Mouse (Mus musculus): ENCODE results near the gene Abo. TPM values are rescaled to one million over a fixed set of nuclear protein-coding genes. Genes with fewer than 3 reads are reported as not detected.

The Abo gene
- polyA plus RNA-seq, 1 experiment from 2014 or later: not detected

DNA sequence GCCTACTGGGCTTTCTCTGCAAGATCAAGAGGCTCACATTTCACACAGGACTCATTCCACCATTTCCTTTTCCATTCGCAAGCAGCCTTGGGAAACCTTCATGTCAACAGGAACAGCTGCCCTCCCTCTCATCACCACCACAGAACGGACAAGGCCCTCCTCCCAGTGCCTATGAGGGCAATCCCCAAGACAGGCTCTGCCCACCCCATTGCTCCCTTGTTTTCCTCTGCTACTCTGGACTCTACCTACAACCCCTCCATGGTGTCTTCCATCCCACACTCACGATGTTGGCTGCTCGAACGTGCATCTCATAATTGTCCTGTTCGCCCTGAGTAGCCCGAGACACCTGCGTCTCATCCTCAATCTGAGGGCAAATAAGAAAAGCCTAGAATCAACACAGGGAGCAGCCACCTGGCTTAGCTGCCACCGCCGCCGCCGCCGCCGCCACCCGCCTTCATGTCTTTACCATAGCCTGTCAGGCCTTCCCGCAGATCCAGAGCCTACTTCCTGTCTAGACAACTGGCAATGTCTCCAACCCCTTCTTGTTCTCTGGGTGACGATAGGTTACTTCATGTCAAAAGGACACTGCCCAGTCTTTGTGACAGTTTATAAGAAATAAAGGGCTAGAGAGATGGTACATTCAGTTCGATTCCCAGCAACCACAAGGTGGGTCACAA, 44.1 kb upstream of the Abo start:
- H3K27ac ChIP-seq (replicated peaks; ENCODE audit: low read depth, low read length): no peak overlapping the region
- H3K4me3 ChIP-seq (replicated peaks; ENCODE audit: low read depth, low read length): peak overlapping the region; percentile 78
- peak overlapping the region; percentile 81 for H3K4me2 ChIP-seq (ENCODE audit: low read length)
- no peak for DNase-seq
- H3K27me3 ChIP-seq (ENCODE audit: control insufficient read depth, insufficient read depth, low read length): no peaks in the 10 kb centered on the region
- H3K9ac ChIP-seq (replicated peaks; ENCODE audit: low read length): peak overlapping the region; percentile 28
- WGBS: 91% methylated on average over 18 of the region's 18 CpGs
- no peaks in the 10 kb centered on the region for H3K9me3 ChIP-seq (ENCODE audit: control insufficient read depth, low read length)
- H3K4me1 ChIP-seq (ENCODE audit: control insufficient read depth, insufficient read depth, low read length): peaks cover 25% of the 10 kb centered on the region
- no peak for ATAC-seq (ENCODE audit: low FRiP score, low TSS enrichment)
- H3K36me3 ChIP-seq (ENCODE audit: control insufficient read depth, insufficient read depth, low read length): peaks cover 66% of the 10 kb centered on the region

DNA sequence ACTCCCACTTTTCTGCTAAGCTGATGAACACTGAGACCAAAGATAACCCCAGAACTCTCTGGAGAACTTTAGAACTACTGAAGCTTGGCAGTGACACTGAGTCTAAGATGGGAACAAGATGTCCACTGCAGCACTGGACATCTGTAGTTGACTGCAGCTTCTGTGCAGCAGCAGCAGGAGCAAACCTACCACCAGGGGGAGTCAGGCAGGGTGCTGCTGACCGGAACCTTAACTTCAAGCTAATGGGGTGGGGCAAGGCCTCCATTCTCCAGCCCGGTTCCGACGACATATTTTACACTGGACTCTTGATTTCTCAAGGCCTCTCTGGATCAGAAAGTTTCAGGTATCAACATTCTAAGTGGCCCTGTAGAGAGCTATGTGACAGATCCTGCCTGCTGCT, 42.3 kb upstream of the Abo start:
- H3K36me3 ChIP-seq (ENCODE audit: control insufficient read depth, insufficient read depth, low read length): peaks cover 48% of the 10 kb centered on the region
- peaks cover 30% of the 10 kb centered on the region for H3K4me1 ChIP-seq (ENCODE audit: control insufficient read depth, insufficient read depth, low read length)
- no peak overlapping the region for H3K4me2 ChIP-seq (ENCODE audit: low read length)
- no peak overlapping the region for H3K4me3 ChIP-seq (replicated peaks; ENCODE audit: low read depth, low read length)
- DNase-seq: peak; percentile 57
- ATAC-seq (ENCODE audit: low FRiP score, low TSS enrichment): no peak
- no peaks in the 10 kb centered on the region for H3K9me3 ChIP-seq (ENCODE audit: control insufficient read depth, low read length)
- WGBS: 63% methylated on average over 4 of the region's 4 CpGs
- H3K27ac ChIP-seq (replicated peaks; ENCODE audit: low read depth, low read length): no peak overlapping the region
- H3K27me3 ChIP-seq (ENCODE audit: control insufficient read depth, insufficient read depth, low read length): no peaks in the 10 kb centered on the region
- no peak overlapping the region for H3K9ac ChIP-seq (replicated peaks; ENCODE audit: low read length)

DNA sequence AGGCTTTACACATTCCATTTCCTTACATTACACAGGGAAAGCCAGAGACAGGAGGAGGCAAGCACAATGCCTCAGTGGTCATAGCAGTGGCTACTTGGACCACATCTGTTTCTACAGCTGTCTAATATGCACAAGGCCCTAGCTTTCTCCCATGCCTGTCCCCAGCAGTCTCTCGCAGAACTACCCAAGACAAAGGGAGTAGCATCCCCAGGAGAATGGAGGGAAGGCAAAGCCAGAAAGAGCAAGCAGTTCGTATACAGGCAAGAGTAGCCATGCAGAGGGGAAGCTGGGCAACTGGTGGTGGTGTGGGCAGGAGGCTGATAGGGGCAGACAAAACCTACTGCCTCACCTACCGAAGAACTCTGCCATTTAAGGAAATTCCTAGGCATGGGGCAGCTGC, 41.7 kb upstream of the Abo start:
- H3K36me3 ChIP-seq (ENCODE audit: control insufficient read depth, insufficient read depth, low read length): peaks cover 45% of the 10 kb centered on the region
- H3K27ac ChIP-seq (replicated peaks; ENCODE audit: low read depth, low read length): no peak overlapping the region
- H3K4me2 ChIP-seq (ENCODE audit: low read length): no peak overlapping the region
- no peak overlapping the region for H3K9ac ChIP-seq (replicated peaks; ENCODE audit: low read length)
- H3K27me3 ChIP-seq (ENCODE audit: control insufficient read depth, insufficient read depth, low read length): no peaks in the 10 kb centered on the region
- no peak overlapping the region for H3K4me3 ChIP-seq (replicated peaks; ENCODE audit: low read depth, low read length)
- H3K9me3 ChIP-seq (ENCODE audit: control insufficient read depth, low read length): no peaks in the 10 kb centered on the region
- WGBS: 100% methylated on average over 3 of the region's 3 CpGs
- no peak for ATAC-seq (ENCODE audit: low FRiP score, low TSS enrichment)
- peaks cover 30% of the 10 kb centered on the region for H3K4me1 ChIP-seq (ENCODE audit: control insufficient read depth, insufficient read depth, low read length)
- DNase-seq: no peak

- Histone ChIP-seq H3K36me3 (ENCODE audit: control insufficient read depth, insufficient read depth, low read length) (peaks cover 45% of the 10 kb centered on the region), H3K4me1 (ENCODE audit: control insufficient read depth, insufficient read depth, low read length) (peaks cover 34% of the 10 kb centered on the region), H3K9me3 (ENCODE audit: control insufficient read depth, low read length) (no peaks in the 10 kb centered on the region), H3K27me3 (ENCODE audit: control insufficient read depth, insufficient read depth, low read length) (no peaks in the 10 kb centered on the region), H3K9ac (replicated peaks; ENCODE audit: low read length) (no peak overlapping the region), H3K27ac (replicated peaks; ENCODE audit: low read depth, low read length) (no peak overlapping the region), H3K4me3 (replicated peaks; ENCODE audit: low read depth, low read length) (no peak overlapping the region), H3K4me2 (ENCODE audit: low read length) (no peak overlapping the region)
- DNase-seq (no peak), ATAC-seq (ENCODE audit: low FRiP score, low TSS enrichment) (no peak)
- 93% methylated on average over 2 of the region's 2 CpGs for WGBS
These were observed 41.2 kb upstream of the Abo start for GRCm38 (mm10) chr2:26905936-26906335.

GRCm38 (mm10) chr2:26903311-26903710, 38.5 kb upstream of the Abo start:
- peaks cover 59% of the 10 kb centered on the region for H3K36me3 ChIP-seq (ENCODE audit: control insufficient read depth, insufficient read depth, low read length)
- no peaks in the 10 kb centered on the region for H3K27me3 ChIP-seq (ENCODE audit: control insufficient read depth, insufficient read depth, low read length)
- H3K4me2 ChIP-seq (ENCODE audit: low read length): peak overlapping the region; percentile 86
- no peaks in the 10 kb centered on the region for H3K9me3 ChIP-seq (ENCODE audit: control insufficient read depth, low read length)
- DNase-seq: no peak
- peak overlapping the region; percentile 86 for H3K27ac ChIP-seq (replicated peaks; ENCODE audit: low read depth, low read length)
- peaks cover 18% of the 10 kb centered on the region for H3K4me1 ChIP-seq (ENCODE audit: control insufficient read depth, insufficient read depth, low read length)
- peak overlapping the region; percentile 69 for H3K9ac ChIP-seq (replicated peaks; ENCODE audit: low read length)
- peak overlapping the region; percentile 88 for H3K4me3 ChIP-seq (replicated peaks; ENCODE audit: low read depth, low read length)
- 10% methylated on average over 7 of the region's 7 CpGs for WGBS
- ATAC-seq (ENCODE audit: low FRiP score, low TSS enrichment): no peak

DNA sequence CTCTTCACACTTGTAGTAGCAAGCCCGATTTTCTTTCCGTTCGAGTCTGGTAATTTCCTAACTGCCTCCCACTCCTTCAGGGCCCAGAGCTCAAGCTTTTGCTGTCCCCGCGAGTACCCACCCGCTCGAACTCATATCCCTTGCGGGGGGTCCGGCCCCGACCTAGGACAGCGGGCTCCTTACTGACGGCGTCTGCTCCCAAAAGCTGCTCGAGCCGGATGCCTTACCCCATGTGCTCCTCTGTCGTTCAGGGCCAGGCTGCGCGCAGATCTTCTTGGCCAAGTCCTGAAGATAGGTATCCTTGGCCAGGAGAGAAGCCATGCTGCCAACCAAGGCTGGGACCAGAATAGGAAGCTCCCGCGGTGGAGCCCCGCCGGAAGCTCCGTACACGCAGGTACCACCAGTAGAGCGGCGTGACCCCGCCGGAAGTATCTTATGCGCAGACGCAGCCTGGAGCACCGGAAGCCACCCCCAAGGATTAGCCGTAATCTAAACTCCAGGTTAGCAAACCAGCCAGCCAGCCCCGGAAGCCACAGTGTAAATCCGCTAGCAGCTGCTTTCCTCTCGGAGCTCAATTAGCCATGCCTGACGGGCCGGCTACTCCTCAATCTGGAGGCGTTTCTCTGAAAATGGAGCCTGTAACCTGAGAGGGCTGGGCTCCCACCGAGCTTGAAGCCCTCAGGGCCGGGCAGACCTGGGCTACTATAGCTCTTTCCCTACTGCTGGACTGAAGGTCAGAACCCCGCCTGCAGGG, 37.9 kb upstream of the Abo start, which contains the start of gene Surf6:
TSS of gene Surf6 (minus strand) at position 413 of the 754 bp plus-strand sequence.
- ATAC-seq (ENCODE audit: low FRiP score, low TSS enrichment): peak; percentile 92
- under 1% methylated on average over 41 of the region's 41 CpGs for WGBS
- H3K9me3 ChIP-seq (ENCODE audit: control insufficient read depth, low read length): no peaks in the 10 kb centered on the region
- peaks cover 18% of the 10 kb centered on the region for H3K4me1 ChIP-seq (ENCODE audit: control insufficient read depth, insufficient read depth, low read length)
- peak within 1 kb of the TSS; percentile 86 for H3K27ac ChIP-seq (replicated peaks; ENCODE audit: low read depth, low read length)
- peak within 1 kb of the TSS; percentile 88 for H3K4me3 ChIP-seq (replicated peaks; ENCODE audit: low read depth, low read length)
- H3K9ac ChIP-seq (replicated peaks; ENCODE audit: low read length): peak within 1 kb of the TSS; percentile 81
- H3K36me3 ChIP-seq (ENCODE audit: control insufficient read depth, insufficient read depth, low read length): peaks cover 59% of the 10 kb centered on the region
- peak within 1 kb of the TSS; percentile 86 for H3K4me2 ChIP-seq (ENCODE audit: low read length)
- peak; percentile 98 for DNase-seq
- H3K27me3 ChIP-seq (ENCODE audit: control insufficient read depth, insufficient read depth, low read length): no peaks in the 10 kb centered on the region

DNA sequence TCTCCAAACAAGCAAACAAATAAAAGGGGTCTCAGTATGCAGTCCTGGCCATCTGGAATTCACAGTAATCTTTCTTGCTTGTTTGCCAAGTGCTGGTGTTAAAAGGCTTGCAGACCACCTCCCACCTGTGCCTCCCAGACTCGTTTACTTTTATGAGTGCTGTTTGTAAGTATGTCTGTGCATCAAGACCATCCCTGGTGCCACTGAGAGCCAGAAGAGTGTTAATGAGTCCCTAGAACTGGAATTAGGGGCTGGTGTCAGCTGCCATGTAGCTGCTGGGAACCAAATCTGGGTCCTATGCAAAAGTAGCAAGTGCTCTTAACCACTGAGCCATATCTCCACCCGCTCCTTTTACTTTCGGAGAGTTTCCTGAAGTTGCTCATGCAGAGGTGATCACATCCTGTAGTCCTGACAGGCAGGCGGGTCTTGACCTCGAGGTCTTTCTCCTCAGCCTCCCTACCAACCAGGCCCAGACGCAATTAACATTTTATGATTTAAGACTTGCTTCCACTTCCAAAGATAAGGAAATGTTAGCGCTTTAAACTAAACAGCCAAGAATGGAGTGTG, 37.1 kb upstream of the Abo start:
- no peaks in the 10 kb centered on the region for H3K9me3 ChIP-seq (ENCODE audit: control insufficient read depth, low read length)
- H3K36me3 ChIP-seq (ENCODE audit: control insufficient read depth, insufficient read depth, low read length): peaks cover 59% of the 10 kb centered on the region
- DNase-seq: no peak
- peak overlapping the region; percentile 86 for H3K4me2 ChIP-seq (ENCODE audit: low read length)
- peak overlapping the region; percentile 88 for H3K4me3 ChIP-seq (replicated peaks; ENCODE audit: low read depth, low read length)
- no peaks in the 10 kb centered on the region for H3K27me3 ChIP-seq (ENCODE audit: control insufficient read depth, insufficient read depth, low read length)
- H3K27ac ChIP-seq (replicated peaks; ENCODE audit: low read depth, low read length): peak overlapping the region; percentile 86; the same call in 1 of the 2 replicates
- peak overlapping the region; percentile 81 for H3K9ac ChIP-seq (replicated peaks; ENCODE audit: low read length)
- peaks cover 18% of the 10 kb centered on the region for H3K4me1 ChIP-seq (ENCODE audit: control insufficient read depth, insufficient read depth, low read length)
- ATAC-seq (ENCODE audit: low FRiP score, low TSS enrichment): no peak
- 18% methylated on average over 7 of the region's 7 CpGs for WGBS

DNA sequence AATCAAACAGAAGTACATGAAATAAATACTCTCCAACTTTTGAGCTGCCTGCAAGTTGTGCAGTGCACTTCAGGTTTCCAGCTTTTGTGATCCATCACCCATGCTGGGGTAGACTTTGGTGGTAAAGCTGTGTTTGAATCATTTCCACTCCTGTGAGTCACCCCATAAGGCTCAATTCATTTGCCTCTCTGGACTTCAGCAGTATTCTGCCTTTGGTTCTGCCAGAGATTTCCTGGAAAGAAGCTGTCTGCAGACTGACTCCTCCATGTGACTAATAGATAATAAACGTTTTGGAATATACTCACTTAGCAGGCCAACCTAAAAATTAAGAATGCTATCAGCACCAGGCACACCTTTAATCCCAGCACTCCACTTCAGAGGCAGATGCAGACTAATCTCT, 36.0 kb upstream of the Abo start:
- Histone ChIP-seq H3K27me3 (ENCODE audit: control insufficient read depth, insufficient read depth, low read length) (no peaks in the 10 kb centered on the region), H3K4me3 (replicated peaks; ENCODE audit: low read depth, low read length) (no peak overlapping the region), H3K27ac (replicated peaks; ENCODE audit: low read depth, low read length) (no peak overlapping the region), H3K4me2 (ENCODE audit: low read length) (no peak overlapping the region), H3K9ac (replicated peaks; ENCODE audit: low read length) (no peak overlapping the region), H3K4me1 (ENCODE audit: control insufficient read depth, insufficient read depth, low read length) (peaks cover 18% of the 10 kb centered on the region), H3K9me3 (ENCODE audit: control insufficient read depth, low read length) (no peaks in the 10 kb centered on the region), H3K36me3 (ENCODE audit: control insufficient read depth, insufficient read depth, low read length) (peaks cover 58% of the 10 kb centered on the region)
- ATAC-seq (ENCODE audit: low FRiP score, low TSS enrichment): no peak
- no peak for DNase-seq
- WGBS: 79% methylated on average over 1 of the region's 1 CpGs

Measured in midbrain, embryonic 14.5 days (tissue).